Mouse (Mus musculus): ENCODE results near the gene Cnot6.

- TF ChIP-seq GATA1 (IDR thresholded peaks at IDR 0.05; ENCODE audit: borderline replicate concordance, low read length) = no peak
- no peak for TF ChIP-seq FLI1 (IDR thresholded peaks at IDR 0.05; ENCODE audit: low read length)
Measured at GRCm38 (mm10) chr11:49673433-49673832, 39.1 kb downstream of the Cnot6 start.

Data from megakaryocyte, embryonic 14.5 days (primary cell).